Mouse (Mus musculus): ENCODE measurements at regions not wholly inside any gene's neighbourhood (a gene's known extent, or its start where the extent isn't known, plus 50 kb on each side); places are given as distances from the start of the nearest gene placed in this dataset.

DNA sequence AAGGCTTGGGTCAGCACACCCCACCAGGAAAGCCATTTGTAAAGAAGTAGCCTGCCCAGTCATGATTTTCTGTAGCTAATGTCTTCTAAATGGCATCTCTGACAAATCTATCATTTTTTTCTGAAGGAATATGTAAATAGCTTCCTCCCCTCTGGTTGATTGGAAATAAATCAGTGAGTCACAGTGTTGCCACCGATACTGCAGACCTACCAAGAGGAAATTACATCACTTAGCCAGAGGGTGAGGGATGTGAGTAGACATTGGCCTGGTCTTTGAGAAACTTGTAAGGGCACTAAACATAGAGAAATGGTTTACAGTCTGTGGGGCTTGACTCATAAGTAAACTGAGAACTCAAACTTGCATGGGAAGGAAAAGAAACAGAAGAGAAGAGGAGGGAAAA, 163.1 kb upstream of the 4930412O13Rik start:
- no peak for TF ChIP-seq CHD2 (IDR thresholded peaks at IDR 0.05; ENCODE audit: low read depth, low read length)
- TF ChIP-seq MAFK (IDR thresholded peaks at IDR 0.05; ENCODE audit: insufficient read depth, low read depth, low read length), result no peak
- no peak for TF ChIP-seq ZC3H11A (IDR thresholded peaks at IDR 0.05; ENCODE audit: borderline replicate concordance, low read depth, low read length)
- no peak for TF ChIP-seq HCFC1 (IDR thresholded peaks at IDR 0.05; ENCODE audit: borderline replicate concordance, insufficient read depth, low read length)
